Mouse (Mus musculus): ENCODE measurements around the gene Olfr221.

Olfr221 gene

DNA sequence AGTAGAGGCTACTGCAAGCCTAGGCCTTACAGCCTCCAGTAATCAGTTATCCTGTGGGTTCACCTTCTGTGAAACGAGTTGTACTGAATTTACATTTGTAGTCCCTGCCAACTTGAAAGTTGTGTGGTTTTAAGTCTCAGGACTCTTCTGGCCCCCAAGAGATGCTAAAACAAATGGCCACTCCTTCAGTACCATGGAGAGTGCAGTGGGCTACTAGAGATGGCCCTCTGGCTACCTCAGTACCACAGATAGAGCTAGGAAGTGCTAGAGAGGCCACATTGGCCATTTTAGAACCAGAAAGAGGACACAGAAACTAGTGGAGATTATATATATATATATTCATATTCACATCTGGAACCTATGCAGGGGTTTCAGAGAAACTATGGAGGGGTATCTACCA is 30.6 kb downstream of the Olfr221 start:
- TF ChIP-seq POU5F1 (IDR thresholded peaks at IDR 0.05; ENCODE audit: borderline replicate concordance, low read length) (no peak), NANOG (IDR thresholded peaks at IDR 0.05; ENCODE audit: borderline replicate concordance, low read length) (no peak), CTCF (conservative IDR thresholded peaks at IDR 0.05; ENCODE audit: low read length) (no peak)
- Histone ChIP-seq H3K4me1 (replicated peaks; ENCODE audit: low read depth, low read length) (peaks cover 76% of the 10 kb centered on the region), H3K27me3 (ENCODE audit: insufficient read depth, low read length) (no peaks in the 10 kb centered on the region), H3K4me3 (replicated peaks; ENCODE audit: low read length) (0 out of 2 replicates have a peak overlapping the region, but pooled peaks have one; percentile 78), H3K36me3 (ENCODE audit: insufficient read depth, low read length) (peaks cover 48% of the 10 kb centered on the region), H3K9me3 (ENCODE audit: low read length) (no peaks in the 10 kb centered on the region)

- H3K4me3 ChIP-seq (replicated peaks; ENCODE audit: low read length) = peak overlapping the region; percentile 78
- TF ChIP-seq CTCF (conservative IDR thresholded peaks at IDR 0.05; ENCODE audit: low read length) (no peak), NANOG (IDR thresholded peaks at IDR 0.05; ENCODE audit: borderline replicate concordance, low read length) (peak; percentile 38; the same call in 1 of the 2 replicates), POU5F1 (IDR thresholded peaks at IDR 0.05; ENCODE audit: borderline replicate concordance, low read length) (no peak)
- peaks cover 76% of the 10 kb centered on the region for H3K4me1 ChIP-seq (replicated peaks; ENCODE audit: low read depth, low read length)
- peaks cover 55% of the 10 kb centered on the region for H3K36me3 ChIP-seq (ENCODE audit: insufficient read depth, low read length)
- no peaks in the 10 kb centered on the region for H3K9me3 ChIP-seq (ENCODE audit: low read length)
- H3K27me3 ChIP-seq (ENCODE audit: insufficient read depth, low read length) = no peaks in the 10 kb centered on the region
These were observed 31.7 kb downstream of the Olfr221 start for GRCm38 (mm10) chr14:52010446-52011111.

DNA sequence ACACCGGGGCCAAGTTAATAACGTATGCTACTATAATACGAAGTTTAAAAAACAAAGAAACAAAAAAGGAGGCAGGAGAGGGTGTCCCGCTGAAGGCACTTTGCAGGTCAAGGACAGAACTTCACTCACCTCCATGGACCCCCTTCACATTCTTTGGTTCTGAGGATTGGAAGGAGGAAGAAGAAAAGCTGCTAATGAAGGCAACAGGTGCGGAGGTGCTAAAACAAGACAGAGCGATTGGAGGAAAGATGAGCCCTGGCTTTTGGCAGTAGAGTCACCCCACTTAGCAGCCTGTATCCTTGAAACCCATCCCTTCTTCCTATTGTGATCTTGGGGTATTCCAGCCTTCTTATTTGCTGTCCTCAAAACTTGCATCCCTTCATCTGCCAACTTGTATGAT is 32.4 kb downstream of the Olfr221 start:
- Histone ChIP-seq H3K36me3 (ENCODE audit: insufficient read depth, low read length) (peaks cover 58% of the 10 kb centered on the region), H3K4me3 (replicated peaks; ENCODE audit: low read length) (peak overlapping the region; percentile 78), H3K4me1 (replicated peaks; ENCODE audit: low read depth, low read length) (peaks cover 78% of the 10 kb centered on the region), H3K9me3 (ENCODE audit: low read length) (no peaks in the 10 kb centered on the region), H3K27me3 (ENCODE audit: insufficient read depth, low read length) (no peaks in the 10 kb centered on the region)
- TF ChIP-seq CTCF (conservative IDR thresholded peaks at IDR 0.05; ENCODE audit: low read length) = no peak
- no peak for TF ChIP-seq NANOG (IDR thresholded peaks at IDR 0.05; ENCODE audit: borderline replicate concordance, low read length)
- no peak for TF ChIP-seq POU5F1 (IDR thresholded peaks at IDR 0.05; ENCODE audit: borderline replicate concordance, low read length)

DNA sequence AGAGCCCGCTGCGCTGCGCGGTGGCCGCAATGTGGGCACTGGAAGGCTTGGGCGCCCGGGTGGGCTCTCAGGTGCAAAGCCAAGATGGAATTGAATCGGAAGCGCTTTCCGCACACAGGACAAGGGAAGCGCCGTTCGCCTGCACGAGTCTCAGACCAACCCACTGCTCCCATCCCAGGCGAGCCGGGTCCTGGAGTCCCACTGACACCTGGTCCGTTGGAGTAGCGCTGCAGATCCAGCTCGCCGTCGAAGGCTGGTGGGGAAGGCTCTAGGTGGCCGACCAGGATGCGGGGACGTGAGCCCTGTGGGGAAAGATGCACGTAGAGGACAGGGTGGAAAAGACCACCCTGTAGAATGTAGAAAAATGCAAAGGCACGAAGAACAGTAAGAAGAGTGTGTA is 32.9 kb downstream of the Olfr221 start:
- no peaks in the 10 kb centered on the region for H3K27me3 ChIP-seq (ENCODE audit: insufficient read depth, low read length)
- TF ChIP-seq POU5F1 (IDR thresholded peaks at IDR 0.05; ENCODE audit: borderline replicate concordance, low read length) (no peak), CTCF (conservative IDR thresholded peaks at IDR 0.05; ENCODE audit: low read length) (no peak), NANOG (IDR thresholded peaks at IDR 0.05; ENCODE audit: borderline replicate concordance, low read length) (no peak)
- peaks cover 83% of the 10 kb centered on the region for H3K4me1 ChIP-seq (replicated peaks; ENCODE audit: low read depth, low read length)
- H3K36me3 ChIP-seq (ENCODE audit: insufficient read depth, low read length) = peaks cover 63% of the 10 kb centered on the region
- no peaks in the 10 kb centered on the region for H3K9me3 ChIP-seq (ENCODE audit: low read length)
- H3K4me3 ChIP-seq (replicated peaks; ENCODE audit: low read length) = peak overlapping the region; percentile 78

- H3K4me3 ChIP-seq (replicated peaks; ENCODE audit: low read length) = peak overlapping the region; percentile 78
- no peak for TF ChIP-seq POU5F1 (IDR thresholded peaks at IDR 0.05; ENCODE audit: borderline replicate concordance, low read length)
- TF ChIP-seq CTCF (conservative IDR thresholded peaks at IDR 0.05; ENCODE audit: low read length) = peak; percentile 98
- H3K27me3 ChIP-seq (ENCODE audit: insufficient read depth, low read length) = no peaks in the 10 kb centered on the region
- H3K36me3 ChIP-seq (ENCODE audit: insufficient read depth, low read length) = peaks cover 71% of the 10 kb centered on the region
- no peaks in the 10 kb centered on the region for H3K9me3 ChIP-seq (ENCODE audit: low read length)
- peaks cover 89% of the 10 kb centered on the region for H3K4me1 ChIP-seq (replicated peaks; ENCODE audit: low read depth, low read length)
These were observed 33.7 kb downstream of the Olfr221 start for GRCm38 (mm10) chr14:52008321-52009203.

DNA sequence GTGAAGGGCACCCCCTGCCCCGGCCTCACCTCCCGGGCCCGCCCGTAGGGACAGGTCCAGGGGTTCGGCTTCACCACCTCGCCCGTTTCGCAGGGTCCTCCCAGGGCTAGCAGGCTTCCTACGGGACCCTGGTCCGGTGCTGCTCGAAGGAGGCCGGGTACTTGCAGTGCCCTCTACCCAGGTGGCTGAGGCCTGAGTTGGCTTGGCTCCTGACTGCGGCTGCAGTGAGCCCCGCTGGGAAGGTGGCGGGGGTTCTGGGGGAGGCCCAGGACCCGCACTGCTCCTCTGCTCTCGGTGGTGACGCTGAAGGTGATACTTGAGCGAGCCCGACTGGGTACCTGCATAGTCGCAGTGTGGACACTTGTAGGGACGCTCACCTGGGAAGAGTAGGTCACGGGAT is 35.5 kb downstream of the Olfr221 start:
- no peaks in the 10 kb centered on the region for H3K27me3 ChIP-seq (ENCODE audit: insufficient read depth, low read length)
- H3K4me3 ChIP-seq (replicated peaks; ENCODE audit: low read length) = peak overlapping the region; percentile 66
- H3K9me3 ChIP-seq (ENCODE audit: low read length) = no peaks in the 10 kb centered on the region
- TF ChIP-seq POU5F1 (IDR thresholded peaks at IDR 0.05; ENCODE audit: borderline replicate concordance, low read length) (no peak), NANOG (IDR thresholded peaks at IDR 0.05; ENCODE audit: borderline replicate concordance, low read length) (no peak)
- H3K4me1 ChIP-seq (replicated peaks; ENCODE audit: low read depth, low read length) = peaks cover 74% of the 10 kb centered on the region
- H3K36me3 ChIP-seq (ENCODE audit: insufficient read depth, low read length) = peaks cover 76% of the 10 kb centered on the region

GRCm38 (mm10) chr14:52006241-52006640 is 36.0 kb downstream of the Olfr221 start:
- Histone ChIP-seq H3K4me1 (replicated peaks; ENCODE audit: low read depth, low read length) (peaks cover 69% of the 10 kb centered on the region), H3K4me3 (replicated peaks; ENCODE audit: low read length) (peak overlapping the region; percentile 66), H3K36me3 (ENCODE audit: insufficient read depth, low read length) (peaks cover 76% of the 10 kb centered on the region), H3K9me3 (ENCODE audit: low read length) (no peaks in the 10 kb centered on the region), H3K27me3 (ENCODE audit: insufficient read depth, low read length) (no peaks in the 10 kb centered on the region)
- peak; percentile 46 for TF ChIP-seq CTCF (conservative IDR thresholded peaks at IDR 0.05; ENCODE audit: low read length)
- no peak for TF ChIP-seq POU5F1 (IDR thresholded peaks at IDR 0.05; ENCODE audit: borderline replicate concordance, low read length)

DNA sequence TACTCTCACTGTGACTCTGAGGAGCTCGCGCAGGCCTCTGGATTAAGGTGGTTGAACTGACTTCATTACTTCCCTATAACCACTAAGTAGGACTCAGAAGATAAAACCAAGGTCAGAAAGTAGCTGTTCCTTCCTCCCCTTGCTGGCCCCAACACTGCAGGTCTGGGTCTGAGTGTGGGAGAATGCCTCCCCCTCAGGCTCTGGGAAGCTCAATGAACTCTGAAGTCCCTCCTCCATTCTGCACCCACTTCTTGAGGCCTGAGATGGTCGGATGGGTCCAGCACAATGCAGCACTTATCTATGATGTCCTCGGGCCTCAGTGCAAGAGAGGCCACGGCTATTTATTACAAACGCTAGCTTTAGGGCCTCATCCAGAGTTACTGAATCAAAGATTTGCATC is 36.6 kb downstream of the Olfr221 start:
- Histone ChIP-seq H3K36me3 (ENCODE audit: insufficient read depth, low read length) (peaks cover 76% of the 10 kb centered on the region), H3K9me3 (ENCODE audit: low read length) (no peaks in the 10 kb centered on the region), H3K4me3 (replicated peaks; ENCODE audit: low read length) (no peak overlapping the region), H3K27me3 (ENCODE audit: insufficient read depth, low read length) (no peaks in the 10 kb centered on the region), H3K4me1 (replicated peaks; ENCODE audit: low read depth, low read length) (peaks cover 64% of the 10 kb centered on the region)
- no peak for TF ChIP-seq CTCF (conservative IDR thresholded peaks at IDR 0.05; ENCODE audit: low read length)
- no peak for TF ChIP-seq POU5F1 (IDR thresholded peaks at IDR 0.05; ENCODE audit: borderline replicate concordance, low read length)
- TF ChIP-seq NANOG (IDR thresholded peaks at IDR 0.05; ENCODE audit: borderline replicate concordance, low read length) = no peak
